Mouse (Mus musculus) midbrain, embryonic 12.5 days (tissue): ENCODE data around the gene Vmn1r211. TPM values are rescaled to one million over a fixed set of nuclear protein-coding genes. Genes with fewer than 3 reads are reported as not detected.
"Not testable (repeated sequence)": the region's sequence is repeated elsewhere in the genome, so short reads cannot be mapped to it uniquely, and the experiment has no call there.

ENCODE experiments used
- ATAC-seq: fragments of 200-750 bp; cut with Nextera tagmentation; 2 replicates; pipeline ENCODE4 v1.8.0; 2017; ENCODE audit warnings: low read depth, moderate TSS enrichment, moderate library complexity; ENCODE audit not compliant: low FRiP score
- H3K27ac ChIP-seq: fragments of 300-500 bp; sonication (generic); replicated peaks from 2 replicates; pipeline ENCODE4 v1.5.1; 2016; ENCODE audit warnings: mild to moderate bottlenecking
- H3K27me3 ChIP-seq: fragments of 300-500 bp; sonication (generic); 2 replicates; pipeline ENCODE4 v1.6.1; 2016; ENCODE audit warnings: mild to moderate bottlenecking
- H3K36me3 ChIP-seq: fragments of 300-500 bp; sonication (generic); 2 replicates; pipeline ENCODE4 v1.6.1; 2016
- H3K4me1 ChIP-seq: fragments of 300-500 bp; sonication (generic); 2 replicates; pipeline ENCODE4 v1.6.1; 2016
- H3K4me2 ChIP-seq: fragments of 300-500 bp; sonication (generic); replicated peaks from 2 replicates; pipeline ENCODE4 v1.6.1; 2016; ENCODE audit warnings: mild to moderate bottlenecking, moderate library complexity
- H3K4me3 ChIP-seq: fragments of 300-500 bp; sonication (generic); 2 replicates; pipeline ENCODE4 v1.5.1; 2016; ENCODE audit warnings: mild to moderate bottlenecking
- H3K9ac ChIP-seq: fragments of 300-500 bp; sonication (generic); replicated peaks from 2 replicates; pipeline ENCODE4 v1.6.1; 2016; ENCODE audit warnings: mild to moderate bottlenecking, moderate library complexity
- H3K9me3 ChIP-seq: fragments of 300-500 bp; sonication (generic); 2 replicates; pipeline ENCODE4 v1.6.1; 2016; ENCODE audit warnings: mild to moderate bottlenecking
- WGBS: fragments of 180-500 bp; shearing (Covaris S2); methylation state at CpG from one replicate; pipeline ENCODE4 v1.1.7; 2016; 5-methylcytosine and 5-hydroxymethylcytosine counted together
- polyA plus RNA-seq: library from polyadenylated mRNA; unstranded; fragments of >200 nt; fragmentation: Nextera tagmentation; extraction: Ambion mirVana; gene quantifications from 2 replicates; pipeline ENCODE4 v1.2.1, GENCODE M21; 2016

Gene Vmn1r211
- polyA plus RNA-seq = not detected in 2 replicates

DNA sequence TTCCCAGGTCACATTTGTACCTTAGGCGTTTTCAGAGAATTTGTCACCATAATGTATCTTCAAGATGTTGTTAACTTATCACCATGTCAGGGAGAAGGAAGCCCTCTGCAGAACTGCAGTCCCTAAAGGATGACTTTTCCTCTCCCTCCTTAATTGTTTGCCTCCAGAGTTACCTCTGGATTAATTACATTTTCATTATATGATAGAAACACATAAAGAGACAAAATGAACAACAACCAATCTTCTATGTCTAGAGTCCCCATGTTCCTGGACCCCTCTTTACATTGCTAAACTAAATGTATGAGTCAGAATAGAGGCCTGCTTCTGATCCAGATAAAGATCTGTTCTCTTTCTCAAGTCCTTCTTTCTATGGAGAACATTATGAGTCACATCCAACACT, at the start of gene Vmn1r211:
Vmn1r211 (minus strand) TSS at position 101 of the 400 bp plus-strand sequence.
- no peak within 1 kb of the TSS for H3K9ac ChIP-seq
- no peak within 1 kb of the TSS for H3K27ac ChIP-seq
- 79% methylated on average over 1 of the region's 1 CpGs for WGBS
- H3K4me2 ChIP-seq = no peak within 1 kb of the TSS
- H3K27me3 ChIP-seq = no peaks in the 10 kb centered on the region
- H3K36me3 ChIP-seq = no peaks in the 10 kb centered on the region
- no peak for ATAC-seq
- no peaks in the 10 kb centered on the region for H3K9me3 ChIP-seq
- H3K4me1 ChIP-seq = no peaks in the 10 kb centered on the region
- no peak within 1 kb of the TSS for H3K4me3 ChIP-seq

- H3K27me3 ChIP-seq = no peaks in the 10 kb centered on the region
- no peak within 1 kb of the TSS for H3K9ac ChIP-seq
- no peak within 1 kb of the TSS for H3K27ac ChIP-seq
- no peak within 1 kb of the TSS for H3K4me3 ChIP-seq
- ATAC-seq = no peak
- 90% methylated on average over 4 of the region's 4 CpGs for WGBS
- no peaks in the 10 kb centered on the region for H3K9me3 ChIP-seq
- no peaks in the 10 kb centered on the region for H3K4me1 ChIP-seq
- no peak within 1 kb of the TSS for H3K4me2 ChIP-seq
- no peaks in the 10 kb centered on the region for H3K36me3 ChIP-seq
Observed at GRCm38 (mm10) chr13:22884105-22884504, 26.7 kb upstream of the Vmn1r211 start, which contains the start of gene Vmn1r212. TSS of gene Vmn1r212 (minus strand) at chr13:22884205.

- Histone ChIP-seq H3K4me1 (no peaks in the 10 kb centered on the region), H3K4me2 (no peak overlapping the region), H3K9ac (no peak overlapping the region), H3K36me3 (no peaks in the 10 kb centered on the region), H3K27me3 (no peaks in the 10 kb centered on the region), H3K4me3 (no peak overlapping the region), H3K27ac (no peak overlapping the region), H3K9me3 (no peaks in the 10 kb centered on the region)
- 100% methylated on average over 1 of the region's 1 CpGs for WGBS
- ATAC-seq = no peak
Observed at GRCm38 (mm10) chr13:22879257-22879656, 21.9 kb upstream of the Vmn1r211 start.

DNA sequence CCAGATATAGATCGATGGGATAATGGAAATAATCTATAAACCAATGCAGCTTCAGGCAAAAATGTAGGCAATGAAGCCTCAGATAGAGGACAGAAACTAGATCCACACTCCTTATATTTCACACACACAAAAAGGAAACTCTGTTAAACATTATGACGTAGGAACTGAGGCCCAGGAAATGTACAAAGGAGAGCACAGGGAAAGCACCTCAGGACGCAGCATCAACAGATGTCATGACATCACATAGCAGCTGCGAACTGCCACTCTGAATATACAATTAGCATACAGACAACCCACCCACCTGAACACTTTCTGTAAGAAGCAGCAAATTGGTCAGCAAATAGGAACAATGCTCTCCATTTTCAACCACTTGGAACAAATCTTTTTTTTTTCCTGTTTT, 2.6 kb downstream of the Vmn1r211 start:
- ATAC-seq = no peak
- H3K4me1 ChIP-seq = no peaks in the 10 kb centered on the region
- H3K9me3 ChIP-seq = no peaks in the 10 kb centered on the region
- 79% methylated on average over 4 of the region's 4 CpGs for WGBS
- H3K27me3 ChIP-seq = no peaks in the 10 kb centered on the region
- no peak overlapping the region for H3K9ac ChIP-seq
- no peak overlapping the region for H3K27ac ChIP-seq
- no peaks in the 10 kb centered on the region for H3K36me3 ChIP-seq
- no peak overlapping the region for H3K4me3 ChIP-seq
- no peak overlapping the region for H3K4me2 ChIP-seq

DNA sequence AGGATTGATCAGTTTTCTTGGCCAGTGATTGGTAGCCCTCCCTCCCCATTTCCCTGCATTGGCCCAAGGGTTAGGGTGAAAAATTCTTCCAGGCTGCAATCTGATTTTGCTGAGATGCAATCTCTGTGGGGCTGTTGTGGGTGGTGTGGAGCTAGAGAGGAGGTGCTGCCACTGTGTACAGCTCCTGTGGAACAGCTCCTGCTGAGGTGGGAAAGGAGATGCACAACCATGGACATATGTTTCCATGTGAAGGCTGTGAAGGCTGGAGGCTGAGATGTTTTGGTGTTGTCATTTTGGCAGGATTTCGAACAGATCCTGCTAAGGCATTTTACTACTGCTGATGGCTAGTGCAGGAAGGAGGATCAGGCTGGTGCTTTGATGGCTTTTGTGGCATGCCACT, 10.6 kb downstream of the Vmn1r211 start:
- Histone ChIP-seq H3K36me3 (no peaks in the 10 kb centered on the region), H3K4me1 (no peaks in the 10 kb centered on the region), H3K9me3 (no peaks in the 10 kb centered on the region), H3K4me3 (no peak overlapping the region), H3K4me2 (no peak overlapping the region), H3K27ac (no peak overlapping the region), H3K9ac (no peak overlapping the region), H3K27me3 (no peaks in the 10 kb centered on the region)
- 78% methylated on average over 1 of the region's 1 CpGs for whole genome bisulfite sequencing
- ATAC-seq = no peak

DNA sequence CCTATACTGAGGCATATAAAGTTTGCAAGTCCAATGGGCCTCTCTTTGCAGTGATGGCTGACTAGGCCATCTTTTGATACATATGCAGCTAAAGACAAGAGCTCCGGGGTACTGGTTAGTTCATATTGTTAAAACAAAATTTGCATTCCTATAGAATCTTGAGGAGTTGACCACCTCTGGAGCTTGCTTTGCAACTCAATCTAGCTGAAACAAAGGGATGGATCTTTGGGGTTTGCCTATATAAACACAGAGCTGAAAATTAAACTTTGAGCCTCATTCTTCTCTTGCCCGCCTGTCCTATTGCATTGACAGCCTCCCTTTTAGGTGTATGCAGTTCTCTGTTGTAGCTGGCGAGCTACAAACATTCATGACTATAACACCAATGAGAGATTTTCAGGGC, 13.1 kb downstream of the Vmn1r211 start:
- not testable (repeated sequence) for H3K27ac ChIP-seq, H3K9me3 ChIP-seq, H3K27me3 ChIP-seq, H3K4me3 ChIP-seq, H3K9ac ChIP-seq, H3K4me1 ChIP-seq, H3K36me3 ChIP-seq, H3K4me2 ChIP-seq, ATAC-seq
- 42% methylated on average over 3 of the region's 3 CpGs for WGBS

- H3K4me1 ChIP-seq = no peaks in the 10 kb centered on the region
- no peaks in the 10 kb centered on the region for H3K9me3 ChIP-seq
- H3K36me3 ChIP-seq = no peaks in the 10 kb centered on the region
- whole genome bisulfite sequencing = 70% methylated on average over 4 of the region's 4 CpGs
- no peak within 1 kb of the TSS for H3K4me2 ChIP-seq
- no peak within 1 kb of the TSS for H3K4me3 ChIP-seq
- no peaks in the 10 kb centered on the region for H3K27me3 ChIP-seq
- ATAC-seq = no peak
- no peak within 1 kb of the TSS for H3K27ac ChIP-seq
- H3K9ac ChIP-seq = no peak within 1 kb of the TSS
Observed at GRCm38 (mm10) chr13:22831248-22831647, 26.1 kb downstream of the Vmn1r211 start, which contains the start of gene Vmn1r210. TSS of gene Vmn1r210 (minus strand) at chr13:22831348.

GRCm38 (mm10) chr13:22829395-22829794, 28.0 kb downstream of the Vmn1r211 start:
- H3K9me3 ChIP-seq, H3K27ac ChIP-seq, H3K4me1 ChIP-seq, H3K4me2 ChIP-seq, H3K9ac ChIP-seq, H3K36me3 ChIP-seq, H3K4me3 ChIP-seq, ATAC-seq, H3K27me3 ChIP-seq: not testable (repeated sequence)
- WGBS = 44% methylated on average over 7 of the region's 7 CpGs

GRCm38 (mm10) chr13:22821601-22822000, 35.8 kb downstream of the Vmn1r211 start:
- ATAC-seq, H3K27me3 ChIP-seq, H3K9me3 ChIP-seq, H3K4me1 ChIP-seq, H3K4me3 ChIP-seq, H3K36me3 ChIP-seq, H3K4me2 ChIP-seq, H3K9ac ChIP-seq, H3K27ac ChIP-seq: not testable (repeated sequence)
- 84% methylated on average over 1 of the region's 1 CpGs for WGBS

GRCm38 (mm10) chr13:22809582-22809981, 47.8 kb downstream of the Vmn1r211 start, which contains the start of gene Vmn1r209:
TSS of gene Vmn1r209 (minus strand) at chr13:22809682.
- not testable (repeated sequence) for H3K27ac ChIP-seq, H3K36me3 ChIP-seq, H3K9ac ChIP-seq, H3K27me3 ChIP-seq, H3K4me3 ChIP-seq, H3K4me1 ChIP-seq, ATAC-seq, H3K4me2 ChIP-seq, H3K9me3 ChIP-seq

Other genes with a start within 250 kb of the Vmn1r211 start
- gene Vmn1r206, start 233.3 kb downstream of the Vmn1r211 start, polyA plus RNA-seq = not detected in 2 replicates
- not detected in 2 replicates for gene Vmn1r207-ps, start 127.9 kb downstream of the Vmn1r211 start, polyA plus RNA-seq
- gene Vmn1r208, start 80.2 kb downstream of the Vmn1r211 start, polyA plus RNA-seq = not detected in 2 replicates
- gene Vmn1r209, start 47.9 kb downstream of the Vmn1r211 start, polyA plus RNA-seq = not detected in 2 replicates
- not detected in 2 replicates for gene Vmn1r210, start 26.2 kb downstream of the Vmn1r211 start, polyA plus RNA-seq
- gene Vmn1r212, start 26.6 kb upstream of the Vmn1r211 start, polyA plus RNA-seq = not detected in 2 replicates
- not detected in 2 replicates for gene Vmn1r213, start 150.1 kb upstream of the Vmn1r211 start, polyA plus RNA-seq
- gene Vmn1r214, start 172.9 kb upstream of the Vmn1r211 start, polyA plus RNA-seq = not detected in 2 replicates
- not detected in 2 replicates for gene Vmn1r215, start 210.5 kb upstream of the Vmn1r211 start, polyA plus RNA-seq